Mouse (Mus musculus) layer of hippocampus, adult 2 months (tissue): ENCODE data around the gene Cbx2. TPM values are rescaled to one million over a fixed set of nuclear protein-coding genes. Genes with fewer than 3 reads are reported as not detected.

Experiments
- DNase-seq, 2 experiments: peaks; one replicate each; pipeline ENCODE4 v3.0.0; 2022; ENCODE audit warnings: low spot score in 2 of 2
- H3K27ac ChIP-seq: fragments of 200-600 bp; 2 replicates; pipeline ENCODE4 v1.8.1; 2022
- H3K4me3 ChIP-seq: fragments of 200-600 bp; 2 replicates; pipeline ENCODE4 v1.8.1; 2022; ENCODE audit warnings: mild to moderate bottlenecking
- CTCF ChIP-seq: fragments of 200-600 bp; conservative IDR thresholded peaks from 2 replicates; pipeline ENCODE4 v1.8.1; 2022; ENCODE audit warnings: antibody characterized with exemption, mild to moderate bottlenecking, moderate library complexity
- total RNA-seq, 2 experiments: library from RNA; stranded (reverse); gene quantifications; 2 replicates each; pipeline ENCODE4 v1.2.3; 2021

Gene Cbx2
- total RNA-seq, 2 experiments from 2014 or later, result 2.9 to 3.1 TPM

DNA sequence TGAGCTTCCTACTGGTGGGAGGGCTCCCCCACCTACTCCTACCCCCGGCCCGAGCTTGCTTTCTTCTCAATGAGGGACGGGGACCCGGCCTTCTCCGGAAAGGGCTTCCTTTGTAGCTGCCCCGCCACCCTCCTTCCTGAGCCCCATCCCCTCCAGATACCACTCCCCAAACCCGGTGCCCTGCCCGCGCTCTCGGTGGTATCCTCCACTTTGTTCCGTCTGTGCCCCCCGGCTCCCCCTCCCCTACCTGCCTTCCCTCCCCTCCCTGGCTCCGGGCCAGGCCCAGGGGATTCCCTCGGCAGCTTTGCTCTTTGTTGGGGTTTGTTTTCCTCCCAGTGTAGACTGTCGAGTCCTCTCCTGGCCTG is 836 bp downstream of the Cbx2 start:
- Histone ChIP-seq H3K27ac (peak overlapping the region; percentile 77; the same call in 1 of the 2 replicates), H3K4me3 (peak overlapping the region; percentile 86)
- DNase-seq, result no peak
- no peak for TF ChIP-seq CTCF

DNA sequence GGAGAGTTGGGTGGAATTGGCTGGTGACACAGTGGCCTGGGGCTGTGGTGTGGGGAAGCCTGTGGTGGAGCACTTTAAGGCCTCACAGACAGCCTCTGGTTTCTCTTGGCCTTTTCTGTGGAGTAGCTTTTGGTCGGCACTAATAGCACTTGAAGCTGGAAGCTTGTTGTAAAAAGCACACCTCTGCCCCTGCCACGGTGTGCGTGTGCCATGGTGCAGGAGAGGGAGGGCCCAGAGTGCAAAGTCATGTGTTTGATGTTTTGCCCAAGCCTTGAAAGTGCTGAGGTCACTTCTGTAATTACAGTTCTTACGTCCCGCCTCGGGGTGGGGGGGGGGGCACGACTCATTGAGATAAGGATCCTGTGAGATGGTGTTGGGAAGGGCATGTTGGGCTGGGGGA is 1.5 kb downstream of the Cbx2 start:
- TF ChIP-seq CTCF, result no peak
- Histone ChIP-seq H3K4me3 (no peak overlapping the region), H3K27ac (no peak overlapping the region)
- no peak for DNase-seq

DNA sequence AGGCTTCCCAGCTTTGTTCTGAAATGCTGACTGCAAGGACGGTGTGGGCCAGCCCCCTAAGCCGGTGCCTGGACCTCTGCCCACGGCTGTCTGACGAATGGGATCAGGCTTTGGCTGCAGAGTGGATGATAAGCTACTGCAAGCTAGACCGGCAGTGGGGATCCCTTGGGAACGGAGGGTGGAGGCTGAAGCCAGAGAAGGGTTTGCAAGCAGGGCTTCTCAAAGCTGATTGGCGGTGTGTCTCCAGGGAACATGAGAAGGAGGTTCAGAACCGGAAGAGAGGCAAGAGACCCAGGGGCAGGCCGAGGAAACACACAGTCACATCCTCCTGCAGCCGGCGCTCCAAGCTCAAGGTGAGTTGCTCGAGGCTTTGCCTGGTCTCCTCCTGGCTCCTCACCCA is 3.4 kb downstream of the Cbx2 start:
- no peak for TF ChIP-seq CTCF
- no peak overlapping the region for H3K27ac ChIP-seq

DNA sequence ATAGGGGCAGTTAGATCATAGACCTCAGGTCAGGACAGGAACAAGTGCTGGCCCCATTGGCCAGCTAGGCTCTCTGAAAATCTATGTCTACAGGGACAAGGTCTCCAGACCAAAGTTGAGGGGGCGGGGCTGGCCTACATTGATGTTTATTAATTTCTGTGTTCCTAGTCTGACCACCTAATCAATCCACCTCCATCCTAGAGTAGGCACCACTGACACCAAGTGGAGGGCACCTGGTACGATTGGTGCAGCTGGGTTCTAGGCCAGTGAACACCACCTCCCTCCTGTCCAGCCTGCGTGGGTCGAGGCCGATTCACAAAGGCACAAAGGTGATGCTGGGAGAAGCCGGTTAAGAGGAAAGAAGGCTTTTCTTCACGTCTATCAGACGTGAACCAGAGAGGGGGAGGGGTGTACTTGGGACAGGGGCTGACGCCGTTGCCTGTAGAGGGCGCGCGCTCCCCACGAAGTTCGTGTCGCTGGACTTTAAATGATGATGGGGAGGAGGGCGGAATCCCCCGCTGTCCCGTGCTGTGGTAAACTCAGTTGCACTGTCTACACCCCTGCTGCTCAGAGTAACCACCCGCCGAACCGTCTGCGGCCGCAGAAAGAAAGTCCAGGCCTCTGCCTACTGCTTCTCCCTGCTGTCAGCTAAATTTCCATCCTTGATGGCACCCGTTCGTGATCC is 11.3 kb downstream of the Cbx2 start:
- Histone ChIP-seq H3K27ac (no peak overlapping the region), H3K4me3 (peak overlapping the region; percentile 29)
- DNase-seq, result peak in 1 of 2 experiments; percentile 81
- peak; percentile 97 for TF ChIP-seq CTCF

More for the DNA sequence above, 3.4 kb downstream of the Cbx2 start:
- no peak overlapping the region for H3K4me3 ChIP-seq
- no peak for DNase-seq

DNA sequence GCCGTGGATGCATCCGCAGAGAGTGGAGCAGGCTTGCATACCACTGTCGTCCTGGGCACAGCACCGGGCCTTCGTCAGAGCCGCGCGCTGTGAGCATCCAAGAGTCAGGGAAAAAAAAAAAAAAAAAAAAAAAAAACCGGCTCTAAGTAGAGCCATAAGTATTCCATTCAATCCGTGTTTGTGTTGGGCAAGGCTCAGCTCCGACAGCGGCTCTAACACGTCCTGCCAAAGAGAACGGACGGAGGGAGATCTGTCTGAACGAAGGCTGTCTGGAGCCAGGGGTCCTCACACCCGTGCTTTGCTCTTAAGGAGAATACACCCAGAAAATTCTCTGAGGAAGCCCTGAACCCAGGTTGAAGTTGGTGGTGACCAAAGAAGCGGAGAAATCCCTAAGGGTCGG is 11.9 kb downstream of the Cbx2 start:
- TF ChIP-seq CTCF, result no peak
- H3K27ac ChIP-seq, result no peak overlapping the region
- DNase-seq, result no peak
- H3K4me3 ChIP-seq, result peak overlapping the region; percentile 29

DNA sequence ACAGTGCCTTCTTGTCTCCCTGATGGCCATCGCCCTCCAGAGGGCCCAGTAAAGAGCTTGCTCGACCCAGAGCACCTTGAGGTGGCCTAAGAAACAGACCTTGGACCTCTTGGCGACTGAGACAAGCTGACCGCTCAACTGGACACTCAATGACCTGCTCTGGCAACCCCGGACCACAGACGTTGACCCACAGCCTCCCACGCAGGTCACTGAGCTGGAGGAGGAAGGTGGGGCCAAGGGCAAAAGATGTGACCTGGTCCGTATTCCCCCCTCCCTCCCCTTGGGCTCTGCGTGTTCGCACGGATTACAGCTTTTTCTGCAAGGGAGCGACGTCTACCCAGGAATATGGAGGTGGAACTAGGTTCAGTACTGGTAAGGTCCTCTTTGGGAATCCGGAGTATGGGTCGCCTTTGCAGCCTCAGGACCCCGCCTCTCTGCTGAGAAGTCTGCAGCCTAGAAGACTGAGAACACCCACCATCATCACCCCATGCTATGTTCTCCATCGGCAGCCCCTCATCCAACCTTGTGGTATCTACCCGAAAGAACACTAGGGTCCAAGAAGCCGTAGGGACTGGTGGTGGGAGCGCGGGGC is 12.4 kb downstream of the Cbx2 start:
- Histone ChIP-seq H3K4me3 (peak overlapping the region; percentile 36), H3K27ac (no peak overlapping the region)
- TF ChIP-seq CTCF, result no peak
- no peak for DNase-seq

DNA sequence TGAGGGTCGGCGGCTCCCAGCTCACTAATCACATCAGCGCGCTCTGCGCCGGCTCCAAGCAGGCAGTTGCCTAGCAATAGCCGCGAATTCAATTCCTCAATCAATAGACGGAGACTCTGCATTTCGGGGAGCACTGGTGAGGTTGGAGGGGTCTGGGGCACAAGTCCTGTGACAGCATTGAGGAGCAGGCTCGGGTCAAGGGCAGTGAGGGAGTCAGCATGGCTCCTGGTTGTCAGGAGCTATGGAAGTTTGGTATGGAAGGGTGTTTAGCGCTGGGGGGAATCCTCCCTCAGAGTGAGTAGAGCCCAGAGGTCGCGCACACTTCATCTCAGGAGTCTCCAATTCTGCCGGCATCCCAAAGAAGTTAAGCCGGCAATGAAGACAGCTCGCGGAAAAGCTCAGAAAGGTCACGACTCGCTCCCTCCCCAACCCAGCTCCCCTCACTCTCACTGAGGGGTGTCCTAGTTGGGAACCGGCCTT is 13.0 kb downstream of the Cbx2 start:
- DNase-seq, result no peak
- TF ChIP-seq CTCF, result no peak
- H3K4me3 ChIP-seq, result peak overlapping the region; percentile 36
- no peak overlapping the region for H3K27ac ChIP-seq

DNA sequence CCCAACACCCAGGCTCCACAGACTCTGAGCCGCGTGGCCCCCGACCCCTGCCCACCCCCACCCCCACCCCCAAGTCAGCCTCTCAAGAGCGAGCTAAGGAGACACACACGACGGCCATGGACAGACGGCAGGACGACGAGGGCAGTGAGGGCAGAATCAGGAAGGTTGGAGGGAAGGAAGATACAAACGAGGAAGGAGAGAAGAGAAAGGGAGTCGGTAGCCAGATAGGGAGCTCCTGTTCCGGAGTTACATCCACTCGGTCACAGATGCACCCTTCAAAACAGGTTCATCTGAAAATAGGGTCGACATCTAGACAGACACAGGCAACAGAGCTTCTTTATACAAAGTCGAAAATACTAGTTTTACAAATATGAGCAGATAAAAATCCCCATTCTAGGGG is 13.7 kb downstream of the Cbx2 start:
- H3K27ac ChIP-seq, result no peak overlapping the region
- TF ChIP-seq CTCF, result no peak
- H3K4me3 ChIP-seq, result no peak overlapping the region
- DNase-seq, result no peak

DNA sequence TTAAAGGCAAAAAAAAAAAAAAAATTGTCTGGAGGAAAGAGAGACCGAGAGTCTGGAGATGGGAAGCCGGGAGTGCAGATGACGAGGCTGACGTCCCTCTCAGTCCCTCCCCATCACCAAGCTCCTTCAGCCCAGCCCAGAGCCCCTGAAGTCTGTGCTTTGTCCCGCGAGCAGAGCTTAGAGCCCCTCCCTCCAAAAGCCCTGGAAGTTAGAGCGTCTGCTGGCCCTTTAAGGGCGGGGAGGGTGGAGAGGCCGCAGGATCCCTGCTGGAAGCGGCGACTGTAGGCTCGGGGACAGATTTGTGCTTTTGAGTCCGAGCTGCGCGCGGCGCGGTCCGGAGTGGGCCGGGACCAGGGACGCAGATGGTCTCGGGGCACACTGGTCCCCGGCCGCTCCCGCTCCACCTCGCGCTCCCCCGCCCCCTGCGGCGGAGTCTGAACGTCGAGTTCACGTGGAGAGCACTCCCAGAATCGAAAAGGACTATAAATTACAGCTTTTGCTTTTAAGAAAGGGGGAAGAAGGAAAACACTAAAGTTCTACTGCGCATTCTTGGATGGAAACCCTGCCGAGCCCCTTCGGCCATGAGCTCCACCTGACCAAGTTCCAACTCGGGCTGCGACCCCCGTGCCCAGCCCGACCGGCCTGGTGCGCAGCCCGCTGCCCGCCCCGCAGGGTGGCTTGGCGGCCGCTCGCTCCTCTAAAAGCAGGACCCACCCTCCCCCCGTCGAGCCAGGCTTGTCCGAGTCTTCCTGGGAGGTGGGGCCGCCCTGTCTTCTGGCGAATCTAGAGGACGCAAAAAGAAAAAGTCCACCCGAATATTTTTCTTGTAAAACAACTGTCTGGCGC is 14.4 kb downstream of the Cbx2 start:
- H3K27ac ChIP-seq, result no peak overlapping the region
- H3K4me3 ChIP-seq, result peak overlapping the region; percentile 56
- TF ChIP-seq CTCF, result no peak
- DNase-seq, result no peak

DNA sequence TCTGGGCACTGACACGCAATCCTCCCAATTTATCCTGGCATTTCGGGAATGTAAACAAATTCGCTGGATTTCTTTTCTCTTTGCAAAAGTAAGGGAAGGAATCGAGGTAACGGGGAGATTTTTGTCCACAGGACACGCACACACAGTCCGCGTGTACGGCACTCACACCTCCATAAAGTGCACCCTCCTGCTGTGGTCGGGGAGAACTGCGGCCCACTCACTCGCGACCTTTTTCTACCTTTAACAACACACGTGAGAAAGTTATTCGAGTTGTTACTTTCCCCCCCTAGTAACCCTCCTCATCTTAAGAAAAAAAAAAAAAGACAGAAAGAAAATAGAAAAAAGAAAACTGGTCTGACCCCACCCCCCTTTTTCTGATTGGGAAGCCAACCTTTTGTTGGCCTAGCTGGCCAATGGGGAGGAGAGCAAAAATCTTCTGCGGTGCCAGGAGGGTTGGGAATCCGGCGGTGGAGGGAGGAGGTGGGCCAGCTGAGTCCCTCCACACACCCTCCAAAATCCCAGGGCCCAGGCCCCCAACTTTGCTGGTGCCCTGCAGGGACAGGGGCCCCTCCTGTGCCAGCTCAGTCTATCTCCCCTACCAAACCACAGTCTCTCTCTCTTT is 15.1 kb downstream of the Cbx2 start:
- DNase-seq, result no peak
- no peak overlapping the region for H3K27ac ChIP-seq
- TF ChIP-seq CTCF, result no peak
- no peak overlapping the region; the same call in 1 of the 2 replicates for H3K4me3 ChIP-seq

DNA sequence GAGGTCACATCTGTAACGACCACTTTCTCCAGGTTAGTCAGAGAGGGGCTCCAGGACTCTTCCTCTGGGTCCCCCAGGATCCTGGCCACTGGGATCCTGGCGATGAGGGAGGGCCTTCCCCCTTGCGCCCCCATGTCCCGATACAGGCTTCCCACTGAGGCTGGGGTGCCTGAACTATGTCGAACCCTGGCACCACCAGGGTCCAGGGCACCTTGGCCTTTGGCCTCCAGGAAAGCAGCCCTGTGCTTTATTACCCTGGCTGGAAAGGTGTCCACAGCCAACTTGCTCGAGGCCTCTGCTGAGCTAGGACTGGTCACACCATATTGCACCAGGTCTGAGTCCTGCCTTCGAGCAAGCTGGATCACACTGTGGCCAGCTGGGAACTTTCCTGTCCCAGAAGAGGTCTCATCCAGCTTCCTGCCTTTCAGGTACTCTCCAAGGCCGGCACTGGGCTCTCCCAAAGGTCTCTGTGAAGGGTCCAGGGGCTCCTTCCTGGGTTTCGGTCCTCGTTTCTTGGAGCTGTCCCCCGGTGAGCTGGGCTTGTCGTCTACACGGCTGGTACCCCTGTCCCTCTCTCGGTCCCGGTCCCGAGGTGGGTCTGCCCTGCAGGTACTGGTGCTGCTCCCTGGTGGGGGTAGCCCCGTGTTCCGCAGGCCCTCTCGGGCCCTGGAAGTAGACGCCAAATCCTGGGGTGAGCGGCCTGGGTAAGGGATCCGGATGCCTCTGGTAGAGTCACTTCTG is 16.2 kb downstream of the Cbx2 start:
- H3K27ac ChIP-seq, result no peak overlapping the region
- H3K4me3 ChIP-seq, result no peak overlapping the region
- no peak for TF ChIP-seq CTCF
- DNase-seq, result no peak
